Mouse (Mus musculus) midbrain, embryonic 16.5 days (tissue): ENCODE results near the gene Ccdc86. TPM values are rescaled to one million over a fixed set of nuclear protein-coding genes. Genes with fewer than 3 reads are reported as not detected.
A peak's percentile ranks its signal among the peaks of the same experiment; 100 is the strongest.

Experiments used
- ATAC-seq: fragments of 200-750 bp; cut with Nextera tagmentation; 2 replicates; pipeline ENCODE4 v1.8.0; 2017; ENCODE audit warnings: moderate TSS enrichment
- H3K27ac ChIP-seq: fragments of 300-500 bp; sonication (generic); 2 replicates; pipeline ENCODE4 v1.5.1; 2014; ENCODE audit warnings: mild to moderate bottlenecking, low read length, mixed read lengths
- H3K27me3 ChIP-seq: fragments of 300-500 bp; sonication (generic); 2 replicates; pipeline ENCODE4 v1.6.1; 2014; ENCODE audit warnings: low read depth, low read length, mixed read lengths; ENCODE audit not compliant: control insufficient read depth, insufficient read depth
- H3K36me3 ChIP-seq: fragments of 300-500 bp; sonication (generic); 2 replicates; pipeline ENCODE4 v1.6.1; 2014; ENCODE audit warnings: mild to moderate bottlenecking, low read length, moderate library complexity, mixed read lengths; ENCODE audit not compliant: control insufficient read depth, insufficient read depth
- H3K4me1 ChIP-seq: fragments of 300-500 bp; sonication (generic); 2 replicates; pipeline ENCODE4 v1.6.1; 2014; ENCODE audit warnings: mild to moderate bottlenecking, low read length, mixed read lengths; ENCODE audit not compliant: control insufficient read depth, insufficient read depth
- H3K4me2 ChIP-seq: fragments of 300-500 bp; sonication (generic); 2 replicates; pipeline ENCODE4 v1.6.1; 2014; ENCODE audit warnings: mild to moderate bottlenecking, low read length, mixed read lengths
- H3K4me3 ChIP-seq: fragments of 300-500 bp; sonication (generic); 2 replicates; pipeline ENCODE4 v1.5.1; 2014; ENCODE audit warnings: low read depth, mild to moderate bottlenecking, low read length, moderate library complexity, mixed read lengths
- H3K9ac ChIP-seq: fragments of 300-500 bp; sonication (generic); 2 replicates; pipeline ENCODE4 v1.6.1; 2014; ENCODE audit warnings: low read depth, low read length, mixed read lengths
- H3K9me3 ChIP-seq: fragments of 300-500 bp; sonication (generic); replicated peaks from 2 replicates; pipeline ENCODE4 v1.6.1; 2014; ENCODE audit warnings: mild to moderate bottlenecking, low read length, mixed read lengths; ENCODE audit not compliant: control insufficient read depth, poor library complexity, severe bottlenecking
- WGBS: fragments of 180-500 bp; shearing (Covaris S2); extraction: QIAGEN DNeasy Blood & Tissue Kit; methylation state at CpG from one replicate; pipeline ENCODE4 v1.1.7; 2014; 5-methylcytosine and 5-hydroxymethylcytosine counted together
- polyA plus RNA-seq: library from polyadenylated mRNA; unstranded; fragments of >200 nt; fragmentation: Nextera tagmentation; extraction: Ambion mirVana; gene quantifications from 2 replicates; pipeline ENCODE4 v1.2.1, GENCODE M21; 2015

Gene Ccdc86
- polyA plus RNA-seq, 1 experiment from 2014 or later, result 13.5 TPM

DNA sequence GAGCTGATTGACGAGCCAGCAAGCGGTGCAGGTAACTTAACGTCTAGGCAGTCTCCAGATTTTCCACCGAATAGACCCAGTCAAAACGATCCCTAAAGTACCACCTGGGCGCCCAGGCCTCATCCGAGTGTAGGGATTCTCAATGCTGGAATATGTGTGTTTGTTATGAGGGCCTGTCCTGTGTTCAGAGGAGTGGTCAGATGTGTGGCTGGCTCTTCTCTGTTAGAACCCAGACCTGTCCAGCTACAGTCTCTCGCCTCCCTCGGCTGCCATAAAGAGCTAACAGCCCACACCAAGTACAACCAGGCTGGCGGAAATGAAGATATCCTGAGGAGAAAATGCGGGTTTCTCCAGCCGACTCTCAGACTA lies 10.9 kb upstream of the Ccdc86 start:
- Histone ChIP-seq H3K4me1 (no peaks in the 10 kb centered on the region), H3K36me3 (no peaks in the 10 kb centered on the region), H3K9me3 (no peaks in the 10 kb centered on the region), H3K9ac (0 out of 2 replicates have a peak overlapping the region, but pooled peaks have one; percentile 4), H3K27ac (no peak overlapping the region), H3K27me3 (no peaks in the 10 kb centered on the region), H3K4me2 (0 out of 2 replicates have a peak overlapping the region, but pooled peaks have one; percentile 23), H3K4me3 (no peak overlapping the region)
- 37% methylated on average over 12 of the region's 12 CpGs for WGBS
- no peak for ATAC-seq

DNA sequence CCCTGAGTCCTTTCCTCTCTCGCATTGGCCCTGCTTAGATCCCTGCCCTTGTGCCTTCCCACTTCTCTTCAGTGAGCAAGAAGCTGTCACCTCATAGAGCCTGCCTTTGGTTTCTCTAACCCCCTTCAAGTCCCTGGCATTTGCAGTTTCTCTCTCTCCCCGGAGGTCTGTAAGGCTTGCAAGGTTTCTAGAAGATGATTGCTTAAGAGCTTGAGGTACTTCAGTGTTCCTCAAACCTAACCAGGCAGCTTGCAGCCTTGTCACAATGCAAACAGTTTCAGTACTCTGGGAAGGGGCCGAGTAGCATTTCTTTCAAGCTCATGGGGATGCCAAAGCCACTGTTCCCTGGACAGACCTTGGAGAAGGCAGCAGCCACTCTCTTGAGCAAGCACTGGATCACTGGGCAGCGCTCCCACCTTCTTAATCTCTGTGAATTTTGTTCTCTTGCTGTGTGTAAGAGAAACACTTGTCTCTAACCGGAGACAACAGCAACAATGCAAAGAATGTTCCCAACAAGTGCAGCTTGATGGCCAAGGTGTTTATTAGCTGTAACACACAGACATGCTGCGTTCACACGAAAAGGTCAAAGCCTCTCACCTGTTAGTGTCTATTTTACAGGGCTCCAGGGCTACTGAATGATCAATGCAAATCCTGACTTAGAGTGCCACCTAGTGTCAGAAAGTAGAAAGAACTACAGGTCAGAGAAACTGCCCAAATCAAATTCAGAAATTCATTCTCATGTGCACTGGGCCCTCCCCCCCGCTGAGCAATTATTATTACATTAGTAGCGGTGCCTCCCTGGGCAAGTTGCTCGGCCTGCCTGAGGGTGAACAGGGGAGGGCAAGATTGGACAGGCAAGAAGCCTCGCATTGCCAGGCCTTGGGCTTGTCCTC lies 10.3 kb upstream of the Ccdc86 start:
- H3K36me3 ChIP-seq, result no peaks in the 10 kb centered on the region
- 0 out of 2 replicates have a peak overlapping the region, but pooled peaks have one; percentile 23 for H3K4me2 ChIP-seq
- WGBS, result 30% methylated on average over 11 of the region's 11 CpGs
- no peaks in the 10 kb centered on the region for H3K9me3 ChIP-seq
- H3K4me3 ChIP-seq, result no peak overlapping the region
- no peaks in the 10 kb centered on the region for H3K27me3 ChIP-seq
- peak; percentile 83 for ATAC-seq
- 0 out of 2 replicates have a peak overlapping the region, but pooled peaks have one; percentile 4 for H3K9ac ChIP-seq
- H3K4me1 ChIP-seq, result no peaks in the 10 kb centered on the region
- no peak overlapping the region for H3K27ac ChIP-seq

DNA sequence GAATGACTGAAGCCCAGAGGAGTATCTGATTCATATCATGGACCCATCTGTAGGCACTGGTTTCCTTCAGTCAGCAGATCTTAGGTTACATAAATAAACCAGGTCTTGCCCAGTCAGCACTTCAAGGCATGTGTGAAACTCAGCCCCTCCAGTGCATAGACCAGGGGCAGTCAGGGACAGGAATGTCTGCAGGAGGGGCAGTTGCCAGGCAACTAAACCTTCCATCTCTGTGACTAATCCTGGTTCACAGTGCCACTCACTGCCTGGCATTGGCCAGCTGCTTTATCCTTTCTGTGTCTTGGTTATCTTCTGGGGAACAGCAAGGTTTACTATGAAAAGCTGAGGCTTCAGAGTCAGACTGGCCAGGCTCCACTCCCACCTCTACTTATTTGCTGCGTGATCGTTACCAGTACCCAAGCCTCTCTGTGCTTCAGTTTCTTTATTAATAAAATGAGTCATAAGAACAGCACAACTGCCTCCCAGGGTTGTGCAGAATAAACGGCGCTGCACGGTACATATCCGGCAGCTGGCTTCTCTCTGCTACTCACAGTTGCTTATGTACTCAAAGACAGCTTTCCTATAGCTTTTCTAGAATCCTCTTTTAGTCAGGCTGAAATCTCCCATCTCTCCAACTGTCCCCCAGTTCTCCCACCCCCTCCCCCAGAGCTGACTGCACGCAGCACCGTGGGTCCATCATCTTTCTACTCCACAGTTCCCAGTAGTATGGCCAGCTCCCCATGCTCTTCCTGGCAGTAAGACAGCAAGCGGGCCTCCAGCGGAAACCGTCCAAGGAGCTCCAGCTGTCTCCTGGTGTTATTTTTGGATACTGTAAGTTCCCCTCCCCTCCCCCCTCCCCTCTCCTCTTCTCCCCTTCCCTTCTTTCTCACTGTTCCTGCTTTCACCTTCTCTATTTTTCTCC lies 3.2 kb upstream of the Ccdc86 start:
- H3K4me1 ChIP-seq, result peaks cover 18% of the 10 kb centered on the region
- peak; percentile 29; the same call in 1 of the 2 replicates for ATAC-seq
- no peak overlapping the region for H3K4me2 ChIP-seq
- no peaks in the 10 kb centered on the region for H3K9me3 ChIP-seq
- H3K27me3 ChIP-seq, result no peaks in the 10 kb centered on the region
- no peak overlapping the region; the same call in 1 of the 2 replicates for H3K9ac ChIP-seq
- peak overlapping the region; percentile 64 for H3K27ac ChIP-seq
- no peak overlapping the region for H3K4me3 ChIP-seq
- 52% methylated on average over 11 of the region's 11 CpGs for WGBS
- no peaks in the 10 kb centered on the region for H3K36me3 ChIP-seq

DNA sequence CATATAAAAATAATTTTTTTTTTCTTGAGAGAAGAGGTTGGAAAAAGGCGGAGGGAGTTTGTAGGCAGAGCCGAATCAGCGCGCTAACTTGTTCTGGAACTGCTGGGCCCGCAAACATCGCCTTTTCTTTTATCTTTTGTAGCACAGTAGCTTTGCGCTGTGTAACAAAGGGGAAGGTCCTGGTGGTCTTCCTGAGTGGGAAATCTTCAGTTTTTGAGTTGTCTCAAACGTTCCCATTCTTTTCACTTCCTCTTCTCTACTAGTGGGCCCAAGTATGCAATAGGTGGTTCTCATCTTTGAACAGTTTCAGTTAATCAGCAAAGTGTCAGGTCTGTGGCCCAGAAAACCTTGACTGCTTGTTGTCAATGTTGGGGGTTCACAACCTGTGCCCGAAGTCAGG lies 492 bp upstream of the Ccdc86 start:
- peak; percentile 37 for ATAC-seq
- H3K27ac ChIP-seq, result peak overlapping the region; percentile 50; the same call in 1 of the 2 replicates
- peak overlapping the region; percentile 100 for H3K4me2 ChIP-seq
- peaks cover 28% of the 10 kb centered on the region for H3K4me1 ChIP-seq
- 0 out of 2 replicates have a peak overlapping the region, but pooled peaks have one; percentile 57 for H3K9ac ChIP-seq
- no peaks in the 10 kb centered on the region for H3K9me3 ChIP-seq
- 29% methylated on average over 9 of the region's 9 CpGs for WGBS
- no peaks in the 10 kb centered on the region for H3K27me3 ChIP-seq
- H3K36me3 ChIP-seq, result peaks cover 7% of the 10 kb centered on the region
- H3K4me3 ChIP-seq, result peak overlapping the region; percentile 69

DNA sequence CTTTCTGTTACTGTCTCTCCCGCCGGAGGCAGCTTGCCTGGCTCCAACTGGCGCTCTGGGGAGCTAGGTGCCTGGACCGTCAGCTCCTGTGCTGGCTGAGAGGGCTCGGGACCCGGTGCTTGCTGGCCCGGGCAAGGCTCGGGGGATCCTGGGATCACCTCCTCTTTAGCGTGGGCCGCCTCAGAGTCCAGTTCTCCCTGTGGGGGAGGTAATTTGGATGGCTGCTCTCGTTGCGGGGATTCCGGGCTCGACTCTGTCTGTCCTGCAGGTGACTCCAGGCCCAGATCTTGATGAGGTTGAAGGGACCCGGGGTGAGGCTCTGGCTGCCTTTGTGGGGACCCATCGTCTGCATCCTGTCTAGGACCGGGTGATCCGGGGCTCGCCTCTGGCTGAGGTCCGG lies 650 bp downstream of the Ccdc86 start:
- Histone ChIP-seq H3K9ac (peak overlapping the region; percentile 85), H3K4me2 (peak overlapping the region; percentile 100), H3K9me3 (no peaks in the 10 kb centered on the region), H3K27ac (no peak overlapping the region), H3K27me3 (no peaks in the 10 kb centered on the region), H3K36me3 (peaks cover 16% of the 10 kb centered on the region), H3K4me1 (peaks cover 28% of the 10 kb centered on the region), H3K4me3 (peak overlapping the region; percentile 69)
- WGBS, result under 1% methylated on average over 20 of the region's 20 CpGs
- no peak; the same call in 1 of the 2 replicates for ATAC-seq

DNA sequence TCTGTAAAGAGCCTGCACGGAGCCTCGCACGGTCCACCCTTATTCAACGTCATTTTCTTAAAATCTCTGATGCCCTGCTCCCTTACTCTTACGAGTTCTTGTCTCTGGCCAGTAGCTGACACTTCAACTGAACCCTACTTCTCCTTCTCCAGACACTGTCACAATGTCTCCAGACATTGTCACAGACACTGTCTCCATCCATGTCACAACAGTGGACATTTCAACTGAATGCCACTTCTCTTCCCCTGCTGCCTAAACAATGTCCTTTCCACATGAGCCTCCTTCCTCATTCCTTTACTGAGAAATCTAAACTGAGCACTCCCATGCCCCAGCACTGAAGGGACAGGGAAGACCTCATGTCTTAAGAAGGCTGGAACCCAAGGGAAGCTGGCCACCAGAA lies 1.8 kb downstream of the Ccdc86 start:
- peak overlapping the region; percentile 85 for H3K9ac ChIP-seq

DNA sequence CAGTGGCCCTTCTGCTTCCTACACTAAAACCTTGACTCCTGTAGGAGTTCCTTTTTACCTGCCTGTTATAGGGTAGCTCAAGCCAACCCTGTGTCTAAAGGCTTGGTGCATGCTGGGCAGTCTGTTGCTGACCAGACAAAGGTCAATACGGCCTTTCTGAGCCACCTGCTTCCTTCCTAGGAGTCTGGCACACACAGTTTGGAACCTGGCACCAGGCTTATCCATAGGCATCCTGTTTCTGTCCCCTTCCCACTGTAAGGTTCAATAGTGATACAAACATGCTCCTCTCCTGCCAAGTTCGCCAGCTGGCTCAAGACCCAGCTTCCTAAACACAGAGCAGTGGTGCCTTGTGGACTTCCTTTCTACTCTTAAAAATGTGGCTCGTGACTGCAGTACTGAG lies 2.6 kb downstream of the Ccdc86 start:
- Histone ChIP-seq H3K4me3 (no peak overlapping the region), H3K27ac (no peak overlapping the region), H3K9me3 (no peaks in the 10 kb centered on the region), H3K4me1 (peaks cover 28% of the 10 kb centered on the region), H3K36me3 (peaks cover 27% of the 10 kb centered on the region), H3K4me2 (no peak overlapping the region; the same call in 1 of the 2 replicates), H3K27me3 (no peaks in the 10 kb centered on the region), H3K9ac (peak overlapping the region; percentile 39; the same call in 1 of the 2 replicates)
- no peak for ATAC-seq
- WGBS, result 90% methylated on average over 3 of the region's 3 CpGs

More for the DNA sequence above, 1.8 kb downstream of the Ccdc86 start:
- Histone ChIP-seq H3K9me3 (no peaks in the 10 kb centered on the region), H3K4me3 (peak overlapping the region; percentile 69), H3K36me3 (peaks cover 25% of the 10 kb centered on the region), H3K4me1 (peaks cover 28% of the 10 kb centered on the region), H3K27me3 (no peaks in the 10 kb centered on the region), H3K4me2 (peak overlapping the region; percentile 100), H3K27ac (no peak overlapping the region)
- 83% methylated on average over 5 of the region's 5 CpGs for WGBS
- ATAC-seq, result no peak

DNA sequence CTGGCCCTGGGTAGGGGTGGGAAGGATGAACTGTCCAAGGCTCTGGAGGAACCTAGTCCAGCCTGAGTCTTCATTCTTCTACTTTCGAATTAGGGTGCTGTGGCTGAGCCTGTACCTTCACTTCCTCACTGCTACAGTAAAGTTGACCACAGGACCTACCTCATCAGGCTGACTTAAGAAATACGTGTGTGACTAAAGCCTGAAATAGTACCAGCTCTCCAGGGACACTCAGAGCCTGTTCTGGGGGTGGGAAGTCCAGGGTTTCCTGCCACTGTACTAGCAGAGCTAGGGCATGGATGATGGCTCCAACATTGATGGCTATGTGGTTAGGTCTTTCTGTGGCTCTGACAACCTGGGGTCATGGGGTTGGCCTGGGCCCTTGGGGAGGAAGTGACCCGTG lies 5.1 kb downstream of the Ccdc86 start:
- no peak for ATAC-seq
- H3K9ac ChIP-seq, result no peak overlapping the region
- 88% methylated on average over 3 of the region's 3 CpGs for WGBS
- H3K36me3 ChIP-seq, result peaks cover 27% of the 10 kb centered on the region
- H3K9me3 ChIP-seq, result no peaks in the 10 kb centered on the region
- no peak overlapping the region for H3K27ac ChIP-seq
- no peaks in the 10 kb centered on the region for H3K27me3 ChIP-seq
- no peak overlapping the region for H3K4me2 ChIP-seq
- no peak overlapping the region for H3K4me3 ChIP-seq
- peaks cover 36% of the 10 kb centered on the region for H3K4me1 ChIP-seq
